Mouse (Mus musculus) forebrain, embryonic 14.5 days (tissue): ENCODE measurements at regions not wholly inside any gene's neighbourhood (a gene's known extent, or its start where the extent isn't known, plus 50 kb on each side); places are given as distances from the start of the nearest gene placed in this dataset.
A peak's percentile ranks its signal among the peaks of the same experiment; 100 is the strongest.

Experiments
- ATAC-seq: fragments of 200-750 bp; cut with Nextera tagmentation; 2 replicates; pipeline ENCODE4 v1.8.0; 2017; ENCODE audit warnings: mild to moderate bottlenecking, moderate library complexity
- DNase-seq: peaks from one replicate; pipeline ENCODE4 v3.0.0-alpha.2; 2015; ENCODE audit warnings: low spot score
- H3K27ac ChIP-seq: fragments of 300-500 bp; sonication (generic); 2 replicates; pipeline ENCODE4 v1.5.1; 2014; ENCODE audit warnings: low read depth, mild to moderate bottlenecking, control low read depth, low read length, moderate library complexity
- H3K27me3 ChIP-seq: fragments of 300-500 bp; sonication (generic); replicated peaks from 2 replicates; pipeline ENCODE4 v1.6.1; 2014; ENCODE audit warnings: low read length, control low read depth, mixed read lengths; ENCODE audit not compliant: control insufficient read depth, insufficient read depth
- H3K36me3 ChIP-seq: fragments of 300-500 bp; sonication (generic); 2 replicates; pipeline ENCODE4 v1.6.1; 2014; ENCODE audit warnings: low read length, control low read depth; ENCODE audit not compliant: control insufficient read depth, insufficient read depth
- H3K4me1 ChIP-seq: fragments of 300-500 bp; sonication (generic); 2 replicates; pipeline ENCODE4 v1.6.1; 2014; ENCODE audit warnings: antibody characterized with exemption, low read length, control low read depth; ENCODE audit not compliant: control insufficient read depth, insufficient read depth
- H3K4me2 ChIP-seq: fragments of 300-500 bp; sonication (generic); 2 replicates; pipeline ENCODE4 v1.6.1; 2014; ENCODE audit warnings: mild to moderate bottlenecking, control low read depth, low read length
- H3K4me3 ChIP-seq: fragments of 300-500 bp; sonication (generic); 2 replicates; pipeline ENCODE4 v1.5.1; 2014; ENCODE audit warnings: low read depth, low read length, control low read depth
- H3K9ac ChIP-seq: fragments of 300-500 bp; sonication (generic); 2 replicates; pipeline ENCODE4 v1.6.1; 2014; ENCODE audit warnings: mild to moderate bottlenecking, low read length, control low read depth, moderate library complexity
- H3K9me3 ChIP-seq: fragments of 300-500 bp; sonication (generic); replicated peaks from 2 replicates; pipeline ENCODE4 v1.6.1; 2016; ENCODE audit warnings: low read length, control low read depth, mixed read lengths; ENCODE audit not compliant: control insufficient read depth
- WGBS: fragments of 180-500 bp; shearing (Covaris S2); extraction: QIAGEN DNeasy Blood & Tissue Kit; methylation state at CpG from one replicate; pipeline ENCODE4 v1.1.7; 2014; 5-methylcytosine and 5-hydroxymethylcytosine counted together

DNA sequence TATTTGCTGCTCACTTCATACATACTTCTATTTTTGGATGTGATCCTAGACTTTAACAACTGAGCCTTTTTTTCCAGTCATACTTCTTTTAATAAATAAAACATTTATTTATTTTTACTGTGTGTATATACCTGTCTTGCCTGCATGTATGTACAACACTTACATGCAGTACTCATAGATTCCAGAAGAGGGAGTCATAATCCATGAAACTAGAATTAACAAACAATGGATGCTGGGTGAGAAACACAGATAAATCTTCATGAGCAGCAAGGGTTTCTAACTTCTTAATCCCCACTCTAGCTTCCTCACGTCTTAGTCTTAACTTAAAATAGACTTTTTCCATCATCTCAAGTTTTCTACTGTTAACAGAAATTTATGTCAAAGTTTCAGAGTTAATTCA, 1253.7 kb upstream of the Nr2f1 start:
- no peaks in the 10 kb centered on the region for H3K36me3 ChIP-seq
- H3K27ac ChIP-seq, result no peak overlapping the region
- H3K27me3 ChIP-seq, result no peaks in the 10 kb centered on the region
- no peak overlapping the region for H3K9ac ChIP-seq
- H3K4me3 ChIP-seq, result no peak overlapping the region
- H3K4me1 ChIP-seq, result no peaks in the 10 kb centered on the region
- H3K9me3 ChIP-seq, result no peaks in the 10 kb centered on the region
- H3K4me2 ChIP-seq, result no peak overlapping the region
- DNase-seq (peak; percentile 13), ATAC-seq (no peak)
- WGBS, result 65% methylated on average over 1 of the region's 1 CpGs

- H3K36me3 ChIP-seq, result no peaks in the 10 kb centered on the region
- 94% methylated on average over 3 of the region's 3 CpGs for WGBS
- no peaks in the 10 kb centered on the region for H3K9me3 ChIP-seq
- no peak overlapping the region for H3K4me3 ChIP-seq
- H3K4me1 ChIP-seq, result no peaks in the 10 kb centered on the region
- no peaks in the 10 kb centered on the region for H3K27me3 ChIP-seq
- no peak for DNase-seq
- H3K27ac ChIP-seq, result no peak overlapping the region
- no peak overlapping the region for H3K4me2 ChIP-seq
- ATAC-seq, result no peak
- H3K9ac ChIP-seq, result no peak overlapping the region
Observed at GRCm38 (mm10) chr13:79443113-79443512, 1243.6 kb upstream of the Nr2f1 start.

GRCm38 (mm10) chr13:79442701-79443100, 1243.1 kb upstream of the Nr2f1 start:
- no peak overlapping the region for H3K4me3 ChIP-seq
- H3K36me3 ChIP-seq, result no peaks in the 10 kb centered on the region
- no peaks in the 10 kb centered on the region for H3K9me3 ChIP-seq
- no peak for ATAC-seq
- WGBS, result 80% methylated on average over 2 of the region's 2 CpGs
- no peak overlapping the region for H3K27ac ChIP-seq
- H3K4me1 ChIP-seq, result no peaks in the 10 kb centered on the region
- no peak overlapping the region for H3K9ac ChIP-seq
- H3K27me3 ChIP-seq, result no peaks in the 10 kb centered on the region
- no peak overlapping the region for H3K4me2 ChIP-seq
- no peak for DNase-seq

DNA sequence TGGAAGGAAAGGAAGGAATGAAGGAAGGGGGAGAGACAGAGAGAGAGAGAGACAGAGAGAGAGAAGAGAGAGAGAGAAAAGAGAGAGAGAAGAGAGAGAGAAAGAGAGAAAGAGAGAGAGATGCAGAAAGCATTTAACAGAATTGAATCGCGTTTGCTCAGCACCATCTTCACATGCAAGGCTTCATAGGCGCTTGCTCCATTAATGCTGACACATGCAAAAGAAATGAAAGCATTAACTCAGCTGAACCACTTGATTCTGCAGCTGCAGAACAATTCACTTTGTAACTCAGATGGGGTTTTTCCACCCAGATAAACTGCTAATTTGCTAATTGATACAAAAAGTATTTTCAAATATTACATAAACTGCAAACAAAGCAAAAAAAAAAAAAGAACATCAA, 1231.9 kb upstream of the Nr2f1 start:
- Histone ChIP-seq H3K4me3 (no peak overlapping the region), H3K9me3 (no peaks in the 10 kb centered on the region), H3K27ac (no peak overlapping the region), H3K27me3 (no peaks in the 10 kb centered on the region), H3K4me1 (peaks cover 3% of the 10 kb centered on the region; the same call in 1 of the 2 replicates), H3K4me2 (no peak overlapping the region), H3K9ac (no peak overlapping the region), H3K36me3 (no peaks in the 10 kb centered on the region)
- 4% methylated on average over 3 of the region's 3 CpGs for WGBS
- peak; percentile 74 for ATAC-seq
- peak; percentile 62 for DNase-seq

GRCm38 (mm10) chr13:79430987-79431386, 1231.4 kb upstream of the Nr2f1 start:
- DNase-seq (peak; percentile 85), ATAC-seq (peak; percentile 86)
- no peak overlapping the region for H3K4me2 ChIP-seq
- no peaks in the 10 kb centered on the region for H3K27me3 ChIP-seq
- no peak overlapping the region for H3K4me3 ChIP-seq
- WGBS, result 0% methylated on average over 2 of the region's 2 CpGs
- H3K27ac ChIP-seq, result no peak overlapping the region
- H3K9me3 ChIP-seq, result no peaks in the 10 kb centered on the region
- peaks cover 3% of the 10 kb centered on the region; the same call in 1 of the 2 replicates for H3K4me1 ChIP-seq
- no peak overlapping the region for H3K9ac ChIP-seq
- no peaks in the 10 kb centered on the region for H3K36me3 ChIP-seq

GRCm38 (mm10) chr13:79430562-79430961, 1231.0 kb upstream of the Nr2f1 start:
- no peaks in the 10 kb centered on the region for H3K27me3 ChIP-seq
- peak; percentile 52 for ATAC-seq
- no peak overlapping the region for H3K4me3 ChIP-seq
- no peaks in the 10 kb centered on the region for H3K9me3 ChIP-seq
- no peak overlapping the region for H3K4me2 ChIP-seq
- no peak overlapping the region for H3K27ac ChIP-seq
- WGBS, result 3% methylated on average over 1 of the region's 1 CpGs
- no peak overlapping the region for H3K9ac ChIP-seq
- peaks cover 3% of the 10 kb centered on the region; the same call in 1 of the 2 replicates for H3K4me1 ChIP-seq
- DNase-seq, result no peak
- no peaks in the 10 kb centered on the region for H3K36me3 ChIP-seq

DNA sequence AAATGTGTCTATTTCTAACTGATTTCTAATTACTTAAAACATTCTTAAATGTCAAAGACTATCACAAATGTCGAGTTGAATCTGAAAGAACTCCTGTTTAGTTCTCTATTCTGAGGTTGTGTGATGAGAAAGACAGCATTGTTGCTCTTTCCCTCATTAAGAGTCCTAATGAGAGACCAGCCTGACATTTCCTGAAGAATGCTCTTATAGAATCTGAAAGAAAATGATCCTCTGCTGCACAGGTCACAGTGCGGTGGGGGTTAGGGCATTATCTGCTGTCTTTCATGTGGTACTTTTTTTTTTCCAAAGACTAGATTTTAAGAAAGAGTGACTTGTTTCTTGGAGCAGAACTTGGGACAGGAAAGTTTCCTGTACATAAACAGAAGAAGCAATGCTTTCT, 1218.3 kb upstream of the Nr2f1 start:
- no peaks in the 10 kb centered on the region for H3K27me3 ChIP-seq
- ATAC-seq, result no peak
- H3K27ac ChIP-seq, result no peak overlapping the region
- H3K36me3 ChIP-seq, result no peaks in the 10 kb centered on the region
- WGBS, result 12% methylated on average over 2 of the region's 2 CpGs
- no peak overlapping the region for H3K4me2 ChIP-seq
- no peaks in the 10 kb centered on the region for H3K9me3 ChIP-seq
- H3K4me1 ChIP-seq, result no peaks in the 10 kb centered on the region
- no peak overlapping the region for H3K9ac ChIP-seq
- H3K4me3 ChIP-seq, result no peak overlapping the region
- peak; percentile 3 for DNase-seq

DNA sequence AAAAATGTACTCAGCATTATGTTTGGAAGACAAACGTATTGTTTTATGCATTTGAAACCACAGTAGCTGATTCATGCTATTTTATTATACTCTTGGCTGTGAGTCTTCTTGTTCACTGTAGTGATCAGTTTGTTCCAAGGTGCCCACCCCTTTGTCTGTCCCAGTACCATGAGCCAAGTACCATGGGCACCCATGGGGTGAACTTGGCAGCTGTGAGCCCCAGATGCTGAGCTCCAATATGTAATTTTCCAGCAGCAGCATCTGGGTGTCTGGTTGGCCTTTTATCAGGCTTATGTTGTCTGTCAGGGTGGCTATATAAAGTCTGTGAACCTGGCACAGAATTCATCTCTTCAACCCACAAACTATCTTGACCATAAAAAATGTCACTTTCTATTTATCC, 1200.5 kb upstream of the Nr2f1 start:
- no peak overlapping the region for H3K9ac ChIP-seq
- H3K4me1 ChIP-seq, result no peaks in the 10 kb centered on the region
- 83% methylated on average over 1 of the region's 1 CpGs for WGBS
- H3K4me3 ChIP-seq, result no peak overlapping the region
- no peaks in the 10 kb centered on the region for H3K27me3 ChIP-seq
- ATAC-seq (no peak), DNase-seq (no peak)
- no peak overlapping the region for H3K27ac ChIP-seq
- H3K4me2 ChIP-seq, result no peak overlapping the region
- H3K9me3 ChIP-seq, result no peaks in the 10 kb centered on the region
- H3K36me3 ChIP-seq, result no peaks in the 10 kb centered on the region

DNA sequence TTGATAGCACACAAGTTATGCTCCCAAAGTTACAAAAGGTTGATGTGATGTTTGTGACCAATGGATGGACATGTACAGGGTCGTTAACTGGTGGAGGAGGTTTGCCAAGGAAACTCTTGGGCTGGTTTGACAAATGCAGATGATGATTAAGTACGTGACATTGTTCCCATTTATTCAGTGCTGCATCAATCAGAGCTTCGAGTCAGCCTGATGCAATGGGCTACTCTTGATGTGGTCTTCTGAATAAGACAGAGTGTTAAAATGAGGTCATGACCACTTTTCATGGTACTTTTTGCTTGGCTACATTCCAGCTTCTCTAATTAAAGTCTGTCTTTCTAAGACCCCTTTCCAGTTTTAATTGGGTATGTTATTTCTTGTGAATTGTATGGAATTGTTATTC, 1194.4 kb upstream of the Nr2f1 start:
- Histone ChIP-seq H3K9ac (no peak overlapping the region), H3K36me3 (no peaks in the 10 kb centered on the region), H3K4me2 (no peak overlapping the region), H3K27me3 (no peaks in the 10 kb centered on the region), H3K4me3 (no peak overlapping the region), H3K4me1 (peaks cover 5% of the 10 kb centered on the region; the same call in 1 of the 2 replicates), H3K9me3 (no peaks in the 10 kb centered on the region), H3K27ac (no peak overlapping the region)
- peak; percentile 93 for ATAC-seq
- 4% methylated on average over 3 of the region's 3 CpGs for WGBS
- DNase-seq, result peak; percentile 86
